Mouse (Mus musculus): ENCODE results near the gene Ahdc1. TPM values are rescaled to one million over a fixed set of nuclear protein-coding genes. Genes with fewer than 3 reads are reported as not detected.
"Not testable (repeated sequence)": the region's sequence is repeated elsewhere in the genome, so short reads cannot be mapped to it uniquely, and the experiment has no call there.

The Ahdc1 gene
- polyA plus RNA-seq, 2 experiments: 0.53 to 1.3 TPM

GRCm38 (mm10) chr4:133094936-133095733 is 84.1 kb downstream of the Ahdc1 start:
- TF ChIP-seq CTCF (IDR thresholded peaks at IDR 0.05; ENCODE audit: low read depth) (no peak), EP300 (IDR thresholded peaks at IDR 0.05; ENCODE audit: low read depth) (no peak)
- DNase-seq (ENCODE audit: low read depth in 3 of 3, low spot score in 3 of 3) (no peak), ATAC-seq (ENCODE audit: insufficient read depth) (no peak)
- Histone ChIP-seq H3K9me3 (ENCODE audit: control insufficient read depth, low read length) (no peaks in the 10 kb centered on the region), H3K4me2 (ENCODE audit: low read depth) (no peak overlapping the region), H3K9ac (replicated peaks) (no peak overlapping the region), H3K27me3 (ENCODE audit: control insufficient read depth, insufficient read depth, low read length) (peaks cover 42% of the 10 kb centered on the region), H3K4me1 (replicated peaks; ENCODE audit: control insufficient read depth in 2 of 2, insufficient read depth in 2 of 2, low read length in 1 of 2) (peaks cover 0 to 15% of the 10 kb centered on the region in 2 experiments; a peak in 3 of 4 replicates), H3K27ac (no peak overlapping the region), H3K4me3 (ENCODE audit: insufficient read depth in 1 of 2, low read depth in 2 of 2, low read length in 2 of 2) (no peak overlapping the region), H3K36me3 (replicated peaks; ENCODE audit: control insufficient read depth, insufficient read depth, low read depth) (no peaks in the 10 kb centered on the region)
- WGBS (ENCODE audit: insufficient replicate concordance): 52% methylated on average over 15 of the region's 16 CpGs

DNA sequence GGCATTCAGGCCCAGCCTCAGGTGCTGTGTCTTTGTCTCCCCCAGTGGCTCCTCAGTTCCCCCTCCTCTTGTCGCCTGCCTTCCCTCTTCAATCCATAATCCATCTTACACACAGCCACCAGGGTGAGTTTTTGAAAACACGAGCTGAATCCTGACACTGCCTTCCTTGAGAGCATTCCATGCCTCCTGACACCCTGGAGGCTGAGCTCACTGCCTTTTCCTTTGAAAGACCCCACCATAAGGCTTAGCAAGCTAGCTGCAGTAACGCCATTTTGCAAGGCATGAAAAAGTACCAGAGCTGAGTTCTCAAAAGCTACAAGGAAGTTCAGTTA is 84.6 kb downstream of the Ahdc1 start:
- H3K9ac ChIP-seq (replicated peaks); ATAC-seq (ENCODE audit: insufficient read depth): not testable (repeated sequence)
- peaks cover 42% of the 10 kb centered on the region for H3K27me3 ChIP-seq (ENCODE audit: control insufficient read depth, insufficient read depth, low read length)

DNA sequence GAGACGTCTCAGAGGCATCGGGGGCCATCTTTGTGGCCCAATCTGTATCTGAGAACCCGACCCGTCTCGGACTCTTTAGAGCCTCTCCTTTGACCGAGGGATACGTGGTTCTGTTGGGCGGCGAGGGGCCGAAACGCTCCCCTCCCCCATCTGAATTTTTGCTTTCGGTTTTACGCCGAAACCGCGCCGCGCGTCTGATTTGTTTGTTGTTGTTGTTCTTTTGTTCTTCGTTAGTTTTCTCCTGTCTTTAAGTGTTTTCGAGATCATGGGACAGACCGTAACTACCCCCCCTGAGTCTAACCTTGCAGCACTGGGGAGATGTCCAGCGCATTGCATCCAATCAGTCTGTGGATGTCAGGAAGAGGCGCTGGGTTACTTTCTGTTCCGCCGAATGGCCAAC is 85.6 kb downstream of the Ahdc1 start:
- not testable (repeated sequence) for H3K27ac ChIP-seq; H3K9ac ChIP-seq (replicated peaks); H3K36me3 ChIP-seq (replicated peaks; ENCODE audit: control insufficient read depth, insufficient read depth, low read depth); H3K4me2 ChIP-seq (ENCODE audit: low read depth); ATAC-seq (ENCODE audit: insufficient read depth); H3K9me3 ChIP-seq (ENCODE audit: control insufficient read depth, low read length); DNase-seq (ENCODE audit: low read depth in 3 of 3, low spot score in 3 of 3)
- Histone ChIP-seq H3K27me3 (ENCODE audit: control insufficient read depth, insufficient read depth, low read length) (peaks cover 37% of the 10 kb centered on the region), H3K4me3 (ENCODE audit: insufficient read depth in 1 of 2, low read depth in 2 of 2, low read length in 2 of 2) (peak overlapping the region; percentile 41 to 70), H3K4me1 (replicated peaks; ENCODE audit: control insufficient read depth in 2 of 2, insufficient read depth in 2 of 2, low read length in 1 of 2) (peaks cover 0 to 12% of the 10 kb centered on the region in 2 experiments; a peak in 3 of 4 replicates)
- under 1% methylated on average over 11 of the region's 26 CpGs for WGBS (ENCODE audit: insufficient replicate concordance)

More for the DNA sequence above, 84.6 kb downstream of the Ahdc1 start:
- not testable (repeated sequence) for H3K9me3 ChIP-seq (ENCODE audit: control insufficient read depth, low read length); H3K27ac ChIP-seq; H3K4me3 ChIP-seq (ENCODE audit: insufficient read depth in 1 of 2, low read depth in 2 of 2, low read length in 2 of 2); DNase-seq (ENCODE audit: low read depth in 3 of 3, low spot score in 3 of 3); H3K4me2 ChIP-seq (ENCODE audit: low read depth); H3K36me3 ChIP-seq (replicated peaks; ENCODE audit: control insufficient read depth, insufficient read depth, low read depth)
- peaks cover 0 to 15% of the 10 kb centered on the region in 2 experiments; a peak in 3 of 4 replicates for H3K4me1 ChIP-seq (replicated peaks; ENCODE audit: control insufficient read depth in 2 of 2, insufficient read depth in 2 of 2, low read length in 1 of 2)
- 54% methylated on average over 3 of the region's 3 CpGs for WGBS (ENCODE audit: insufficient replicate concordance)

DNA sequence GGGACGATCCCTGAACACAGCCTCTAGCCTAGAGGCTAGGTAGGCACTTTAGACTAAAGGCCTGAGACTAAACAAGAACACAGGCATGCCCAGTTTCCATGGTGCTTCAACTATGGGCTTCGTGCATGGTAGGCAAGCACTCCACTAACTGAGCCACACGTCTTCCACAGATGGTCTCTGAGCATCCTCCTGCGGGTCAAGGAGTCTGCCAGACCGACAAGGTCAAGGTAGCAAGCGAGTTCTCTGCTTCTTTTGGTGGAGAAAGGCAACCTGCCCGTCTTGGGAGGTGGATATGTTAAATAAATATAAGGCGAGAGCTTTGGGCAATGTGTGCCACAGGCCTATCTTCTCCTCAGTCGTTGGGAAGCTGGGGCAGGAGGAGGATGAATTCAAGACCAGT is 90.7 kb downstream of the Ahdc1 start:
- H3K27me3 ChIP-seq (ENCODE audit: control insufficient read depth, insufficient read depth, low read length): no peaks in the 10 kb centered on the region
- no peaks in the 10 kb centered on the region for H3K36me3 ChIP-seq (replicated peaks; ENCODE audit: control insufficient read depth, insufficient read depth, low read depth)
- H3K27ac ChIP-seq: no peak overlapping the region
- TF ChIP-seq CTCF (IDR thresholded peaks at IDR 0.05; ENCODE audit: low read depth) (no peak), EP300 (IDR thresholded peaks at IDR 0.05; ENCODE audit: low read depth) (no peak)
- no peak overlapping the region for H3K9ac ChIP-seq (replicated peaks)
- DNase-seq (ENCODE audit: low read depth in 3 of 3, low spot score in 3 of 3): no peak
- H3K4me1 ChIP-seq (replicated peaks; ENCODE audit: control insufficient read depth in 2 of 2, insufficient read depth in 2 of 2, low read length in 1 of 2): peaks cover 0 to 8% of the 10 kb centered on the region in 2 experiments; a peak in 2 of 4 replicates
- ATAC-seq (ENCODE audit: insufficient read depth): no peak
- 66% methylated on average over 9 of the region's 9 CpGs for WGBS (ENCODE audit: insufficient replicate concordance)
- no peak overlapping the region for H3K4me3 ChIP-seq (ENCODE audit: insufficient read depth in 1 of 2, low read depth in 2 of 2, low read length in 2 of 2)
- H3K9me3 ChIP-seq (ENCODE audit: control insufficient read depth, low read length): no peaks in the 10 kb centered on the region
- H3K4me2 ChIP-seq (ENCODE audit: low read depth): no peak overlapping the region

DNA sequence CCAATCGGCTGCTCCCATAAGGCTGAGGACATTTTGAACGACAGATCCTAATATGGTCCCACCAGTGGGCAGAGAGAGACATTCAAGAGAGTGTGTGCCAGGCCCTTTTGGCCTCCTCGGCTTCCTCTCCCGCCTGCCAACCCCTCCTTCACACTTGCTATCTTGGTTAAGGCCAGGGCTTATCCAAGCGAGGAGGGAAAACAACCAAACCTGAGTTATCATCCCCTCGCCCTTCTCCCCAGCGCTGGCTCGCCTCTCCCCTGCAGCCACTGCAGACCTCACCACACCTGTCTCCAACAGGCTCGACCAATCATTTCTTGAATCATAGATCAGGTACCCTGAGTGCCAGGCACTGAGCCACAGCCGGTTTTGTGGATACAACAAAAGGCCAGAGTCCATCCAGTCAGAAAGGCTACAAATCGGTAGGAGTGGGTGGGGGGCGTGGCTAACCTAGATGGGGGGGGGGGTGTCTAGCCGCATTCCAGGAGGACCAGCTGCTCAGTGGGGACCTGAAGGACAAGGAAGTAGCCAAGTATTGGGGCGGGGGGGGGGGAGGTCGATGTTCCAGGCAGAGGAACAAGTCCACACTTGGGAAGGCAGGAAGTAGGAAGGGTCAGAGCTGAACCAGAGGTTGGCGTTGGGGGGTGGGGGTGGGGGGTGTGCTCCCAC is 92.6 kb downstream of the Ahdc1 start:
- no peaks in the 10 kb centered on the region for H3K36me3 ChIP-seq (replicated peaks; ENCODE audit: control insufficient read depth, insufficient read depth, low read depth)
- ATAC-seq (ENCODE audit: insufficient read depth) (peak; percentile 45; the same call in 1 of the 2 replicates), DNase-seq (ENCODE audit: low read depth in 3 of 3, low spot score in 3 of 3) (no peak)
- H3K27me3 ChIP-seq (ENCODE audit: control insufficient read depth, insufficient read depth, low read length): no peaks in the 10 kb centered on the region
- H3K4me1 ChIP-seq (replicated peaks; ENCODE audit: control insufficient read depth in 2 of 2, insufficient read depth in 2 of 2, low read length in 1 of 2): peaks cover 0 to 10% of the 10 kb centered on the region in 2 experiments; a peak in 2 of 4 replicates
- 19% methylated on average over 16 of the region's 16 CpGs for WGBS (ENCODE audit: insufficient replicate concordance)
- H3K27ac ChIP-seq: no peak overlapping the region
- no peak overlapping the region for H3K4me3 ChIP-seq (ENCODE audit: insufficient read depth in 1 of 2, low read depth in 2 of 2, low read length in 2 of 2)
- TF ChIP-seq CTCF (IDR thresholded peaks at IDR 0.05; ENCODE audit: low read depth): no peak
- TF ChIP-seq EP300 (IDR thresholded peaks at IDR 0.05; ENCODE audit: low read depth): no peak
- H3K4me2 ChIP-seq (ENCODE audit: low read depth): no peak overlapping the region
- no peaks in the 10 kb centered on the region for H3K9me3 ChIP-seq (ENCODE audit: control insufficient read depth, low read length)
- no peak overlapping the region for H3K9ac ChIP-seq (replicated peaks)

Measured in liver, embryonic 14.5 days (tissue).